Mouse (Mus musculus): ENCODE measurements around the gene Olfr850.

Olfr850 gene
- long read RNA-seq, experiment 1 = 0 reads
- long read RNA-seq, experiment 2 = 0 reads

- intact Hi-C loops (cut with DNase I) = no loop called here
Observed at GRCm38 (mm10) chr9:19478148-19478547, at the start of gene Olfr850. Olfr850 (minus strand) TSS chr9:19478248.

- intact Hi-C loops (cut with DNase I) = no loop called here
Observed at GRCm38 (mm10) chr9:19492995-19493394, 14.9 kb upstream of the Olfr850 start, which contains the start of gene Olfr851. Olfr851 (plus strand) TSS chr9:19493295.

- intact Hi-C loops (cut with DNase I) = no loop called here
Observed at GRCm38 (mm10) chr9:19439966-19440365, 38.1 kb downstream of the Olfr850 start, which contains the start of gene Olfr849. Olfr849 (plus strand) TSS chr9:19440266.

Measured in adrenal gland (tissue).